Mouse (Mus musculus): ENCODE results near the gene Adamts16. TPM values are rescaled to one million over a fixed set of nuclear protein-coding genes. Genes with fewer than 3 reads are reported as not detected.
A peak's percentile ranks its signal among the peaks of the same experiment; 100 is the strongest.
"Not testable (repeated sequence)": the region's sequence is repeated elsewhere in the genome, so short reads cannot be mapped to it uniquely, and the experiment has no call there.

Adamts16 gene
- polyA plus RNA-seq (2015; fragmentation: Nextera tagmentation; extraction: Ambion mirVana) = 14.5 and 15.2 TPM in 2 replicates

GRCm38 (mm10) chr13:70841421-70841904 lies at the start of gene Adamts16:
Adamts16 (minus strand) TSS chr13:70841811.
- no peaks in the 10 kb centered on the region for H3K9me3 ChIP-seq (replicated peaks)
- WGBS = under 1% methylated on average over 18 of the region's 18 CpGs
- H3K4me3 ChIP-seq (replicated peaks) = peak within 1 kb of the TSS; percentile 53
- H3K27ac ChIP-seq = peak within 1 kb of the TSS; percentile 54
- no peaks in the 10 kb centered on the region for H3K36me3 ChIP-seq
- H3K27me3 ChIP-seq = peaks cover 24% of the 10 kb centered on the region
- H3K4me2 ChIP-seq = peak within 1 kb of the TSS; percentile 75
- peak; percentile 78 for ATAC-seq (replicated peaks; ENCODE audit: low FRiP score)
- peaks cover 31% of the 10 kb centered on the region for H3K4me1 ChIP-seq
- H3K9ac ChIP-seq = peak within 1 kb of the TSS; percentile 48

GRCm38 (mm10) chr13:70887136-70887535 lies 45.5 kb upstream of the Adamts16 start:
- H3K27ac ChIP-seq = no peak overlapping the region
- no peak overlapping the region for H3K4me3 ChIP-seq (replicated peaks)
- H3K4me2 ChIP-seq = no peak overlapping the region
- H3K9me3 ChIP-seq (replicated peaks) = no peaks in the 10 kb centered on the region
- H3K36me3 ChIP-seq = no peaks in the 10 kb centered on the region
- ATAC-seq (replicated peaks; ENCODE audit: low FRiP score) = no peak
- no peak overlapping the region for H3K9ac ChIP-seq
- H3K4me1 ChIP-seq = peaks cover 7% of the 10 kb centered on the region
- 91% methylated on average over 1 of the region's 1 CpGs for WGBS
- H3K27me3 ChIP-seq = no peaks in the 10 kb centered on the region

DNA sequence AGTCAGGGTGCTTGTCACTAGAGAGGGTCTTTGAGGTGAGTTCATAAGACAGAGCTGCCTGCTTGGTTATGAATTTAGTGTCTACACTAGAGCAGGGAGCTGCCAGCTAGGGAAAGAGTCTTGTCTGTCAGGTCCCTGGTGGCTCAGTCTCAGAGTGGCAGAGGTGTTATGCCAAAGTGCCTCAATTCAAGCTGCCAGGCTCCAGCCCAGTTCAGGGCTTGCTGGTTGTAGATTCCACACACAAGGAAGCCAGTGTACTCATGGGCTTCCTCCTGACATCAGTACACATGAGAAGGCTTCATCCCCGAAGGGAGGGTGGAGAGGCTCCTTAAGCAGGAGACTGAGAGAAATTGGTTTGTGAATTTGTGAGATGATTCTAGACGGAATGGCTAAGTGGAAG lies 43.4 kb upstream of the Adamts16 start:
- Histone ChIP-seq H3K4me1 (peaks cover 10% of the 10 kb centered on the region), H3K9ac (no peak overlapping the region), H3K27ac (peak overlapping the region; percentile 37; the same call in 1 of the 2 replicates), H3K27me3 (no peaks in the 10 kb centered on the region), H3K9me3 (replicated peaks) (no peaks in the 10 kb centered on the region), H3K4me3 (replicated peaks) (no peak overlapping the region), H3K4me2 (no peak overlapping the region), H3K36me3 (no peaks in the 10 kb centered on the region)
- no peak for ATAC-seq (replicated peaks; ENCODE audit: low FRiP score)
- 86% methylated on average over 2 of the region's 2 CpGs for WGBS

DNA sequence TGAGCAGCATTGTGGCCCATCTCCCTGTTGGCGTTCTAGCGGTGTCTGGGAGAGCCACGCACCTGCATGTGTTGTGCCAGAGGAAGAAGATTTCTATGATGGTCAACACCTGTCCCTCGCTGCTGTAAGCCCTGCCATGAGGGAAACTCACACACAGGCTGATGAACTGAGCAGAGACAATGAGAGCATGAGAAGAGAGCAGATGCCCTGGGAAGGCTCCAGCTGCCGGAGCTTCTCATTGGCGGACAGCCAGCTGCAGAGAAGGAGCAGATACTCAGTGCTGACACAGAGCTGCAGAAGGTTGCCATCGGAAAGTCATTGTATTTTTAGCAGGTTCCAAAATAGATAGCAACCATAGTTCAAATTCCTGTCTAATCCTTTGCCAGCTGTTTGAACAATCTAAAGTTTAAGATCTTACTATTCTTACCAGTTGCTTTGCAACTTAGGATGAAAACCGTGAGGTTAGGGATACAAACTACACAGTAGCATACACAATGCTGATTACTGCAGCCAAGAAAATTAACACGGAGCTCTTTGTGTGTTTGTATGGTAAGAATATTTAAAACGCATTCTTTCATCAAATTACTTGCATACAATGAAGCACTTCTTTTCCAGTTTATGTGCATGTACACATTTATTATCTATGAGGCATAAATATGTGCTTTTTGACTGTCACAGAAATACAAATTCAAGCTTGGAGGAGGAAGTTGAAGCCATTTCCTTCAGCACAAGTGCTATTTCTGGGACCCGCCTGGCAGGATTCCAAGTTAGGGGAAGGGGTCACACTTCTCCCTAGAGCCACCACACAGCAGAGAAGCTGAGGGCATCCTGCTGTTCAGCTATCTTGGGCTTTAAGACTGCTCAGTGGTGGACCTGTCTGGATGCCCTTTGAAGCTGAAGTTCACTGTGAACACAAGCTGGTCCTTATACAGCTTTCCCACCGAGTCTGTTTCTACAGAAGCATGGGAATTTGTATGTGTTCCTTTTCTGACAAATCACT lies 42.6 kb upstream of the Adamts16 start:
- 61% methylated on average over 12 of the region's 12 CpGs for WGBS
- H3K9me3 ChIP-seq (replicated peaks) = no peaks in the 10 kb centered on the region
- H3K27ac ChIP-seq = peak overlapping the region; percentile 37; the same call in 1 of the 2 replicates
- peaks cover 10% of the 10 kb centered on the region for H3K4me1 ChIP-seq
- no peak overlapping the region for H3K4me3 ChIP-seq (replicated peaks)
- peak; percentile 72 for ATAC-seq (replicated peaks; ENCODE audit: low FRiP score)
- H3K4me2 ChIP-seq = no peak overlapping the region
- H3K36me3 ChIP-seq = no peaks in the 10 kb centered on the region
- H3K9ac ChIP-seq = no peak overlapping the region
- no peaks in the 10 kb centered on the region for H3K27me3 ChIP-seq

DNA sequence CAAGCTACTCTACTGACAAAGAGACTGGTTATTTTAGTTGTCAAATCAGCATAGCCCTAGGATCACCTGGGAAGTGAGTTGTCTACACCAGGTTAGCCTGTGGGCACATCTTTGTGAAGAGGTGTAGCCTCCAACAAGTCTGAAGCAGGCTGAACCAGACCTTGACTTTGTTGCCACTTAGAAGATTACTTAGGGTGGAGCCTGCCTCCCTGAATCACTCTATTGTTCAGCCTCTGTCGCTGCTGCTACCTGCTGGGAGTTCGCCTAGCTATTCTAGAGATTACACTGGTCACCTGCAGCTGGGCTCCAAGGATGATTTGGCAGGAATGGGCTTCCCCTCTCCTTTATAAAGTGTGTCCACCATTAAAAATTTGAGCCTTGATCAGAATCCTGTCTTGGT lies 38.4 kb upstream of the Adamts16 start:
- H3K27me3 ChIP-seq; H3K9me3 ChIP-seq (replicated peaks); H3K4me2 ChIP-seq; H3K4me3 ChIP-seq (replicated peaks); H3K9ac ChIP-seq; H3K36me3 ChIP-seq; ATAC-seq (replicated peaks; ENCODE audit: low FRiP score); H3K27ac ChIP-seq: not testable (repeated sequence)
- 59% methylated on average over 2 of the region's 2 CpGs for WGBS
- peaks cover 32% of the 10 kb centered on the region for H3K4me1 ChIP-seq

GRCm38 (mm10) chr13:70877550-70877913 lies 35.9 kb upstream of the Adamts16 start:
- no peaks in the 10 kb centered on the region for H3K9me3 ChIP-seq (replicated peaks)
- H3K4me2 ChIP-seq = no peak overlapping the region
- no peaks in the 10 kb centered on the region for H3K36me3 ChIP-seq
- H3K4me3 ChIP-seq (replicated peaks) = no peak overlapping the region
- H3K27me3 ChIP-seq = no peaks in the 10 kb centered on the region
- no peak overlapping the region for H3K9ac ChIP-seq
- H3K4me1 ChIP-seq = peaks cover 28% of the 10 kb centered on the region
- 96% methylated on average over 1 of the region's 1 CpGs for WGBS
- H3K27ac ChIP-seq = peak overlapping the region; percentile 78
- ATAC-seq (replicated peaks; ENCODE audit: low FRiP score) = no peak

- Histone ChIP-seq H3K9ac (no peak overlapping the region), H3K4me3 (replicated peaks) (no peak overlapping the region), H3K27ac (peak overlapping the region; percentile 78), H3K36me3 (no peaks in the 10 kb centered on the region), H3K4me2 (no peak overlapping the region; the same call in 1 of the 2 replicates), H3K27me3 (no peaks in the 10 kb centered on the region), H3K9me3 (replicated peaks) (no peaks in the 10 kb centered on the region), H3K4me1 (peaks cover 27% of the 10 kb centered on the region)
- peak; percentile 94 for ATAC-seq (replicated peaks; ENCODE audit: low FRiP score)
- WGBS = 51% methylated on average over 10 of the region's 10 CpGs
These were observed 35.3 kb upstream of the Adamts16 start for GRCm38 (mm10) chr13:70876648-70877549.

DNA sequence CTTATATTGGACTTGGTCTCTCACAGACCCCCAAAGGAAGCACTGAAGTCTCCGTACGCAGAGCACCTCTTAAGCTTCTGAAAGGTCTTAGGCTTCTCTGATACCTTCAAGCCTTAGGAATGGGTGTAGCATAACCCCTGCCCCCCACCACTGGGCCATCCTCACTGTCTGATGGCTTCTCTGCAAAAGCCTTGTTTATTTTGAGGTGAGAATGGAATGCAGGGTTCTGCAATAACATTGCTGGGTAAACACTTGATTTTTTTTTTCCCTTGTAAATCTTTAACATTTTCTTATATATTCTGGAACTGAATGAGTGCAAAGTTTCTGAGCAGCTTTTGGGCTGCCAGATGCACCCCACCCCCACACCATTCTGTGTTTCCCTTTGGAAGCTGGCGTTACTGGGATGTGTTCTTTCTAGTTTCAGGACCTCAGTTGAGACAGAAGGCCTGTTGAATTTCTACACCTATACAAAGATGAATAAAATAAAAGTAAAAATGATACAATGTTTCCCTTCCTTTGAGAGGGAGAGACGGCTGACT lies 33.9 kb upstream of the Adamts16 start:
- no peak for ATAC-seq (replicated peaks; ENCODE audit: low FRiP score)
- no peak overlapping the region for H3K4me3 ChIP-seq (replicated peaks)
- 85% methylated on average over 4 of the region's 4 CpGs for WGBS
- H3K27me3 ChIP-seq = no peaks in the 10 kb centered on the region
- H3K27ac ChIP-seq = peak overlapping the region; percentile 78
- no peak overlapping the region for H3K4me2 ChIP-seq
- peaks cover 24% of the 10 kb centered on the region for H3K4me1 ChIP-seq
- H3K36me3 ChIP-seq = no peaks in the 10 kb centered on the region
- no peaks in the 10 kb centered on the region for H3K9me3 ChIP-seq (replicated peaks)
- H3K9ac ChIP-seq = no peak overlapping the region

DNA sequence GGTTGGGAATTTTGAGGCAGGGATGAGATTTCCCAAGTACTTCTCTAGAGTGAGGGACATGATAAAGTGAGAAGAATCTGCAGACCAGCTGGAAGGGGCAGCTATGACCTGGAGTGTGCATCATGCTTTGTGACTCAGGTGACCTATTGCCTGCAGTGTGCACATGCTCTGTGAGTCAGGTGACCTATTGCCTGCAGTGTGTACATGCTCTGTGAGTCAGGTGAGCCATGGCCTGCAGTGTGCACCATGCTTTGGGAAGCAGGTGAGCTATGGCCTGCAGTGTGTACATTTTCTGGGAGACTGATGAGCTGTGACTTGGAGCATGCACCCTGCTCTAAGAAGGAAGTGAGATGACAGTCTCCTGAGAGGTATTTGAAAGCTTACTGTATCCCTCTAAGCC lies 33.1 kb upstream of the Adamts16 start:
- H3K36me3 ChIP-seq = no peaks in the 10 kb centered on the region
- H3K27me3 ChIP-seq = no peaks in the 10 kb centered on the region
- H3K27ac ChIP-seq = peak overlapping the region; percentile 22; the same call in 1 of the 2 replicates
- peaks cover 24% of the 10 kb centered on the region for H3K4me1 ChIP-seq
- H3K4me3 ChIP-seq (replicated peaks) = no peak overlapping the region
- no peak overlapping the region for H3K9ac ChIP-seq
- H3K9me3 ChIP-seq (replicated peaks) = no peaks in the 10 kb centered on the region
- H3K4me2 ChIP-seq = no peak overlapping the region
- ATAC-seq (replicated peaks; ENCODE audit: low FRiP score) = no peak

GRCm38 (mm10) chr13:70873851-70874250 lies 32.2 kb upstream of the Adamts16 start:
- not testable (repeated sequence) for H3K4me2 ChIP-seq; H3K27me3 ChIP-seq; H3K4me3 ChIP-seq (replicated peaks); H3K36me3 ChIP-seq; H3K27ac ChIP-seq; ATAC-seq (replicated peaks; ENCODE audit: low FRiP score); H3K9me3 ChIP-seq (replicated peaks); H3K9ac ChIP-seq
- 53% methylated on average over 13 of the region's 13 CpGs for WGBS
- peaks cover 24% of the 10 kb centered on the region for H3K4me1 ChIP-seq

GRCm38 (mm10) chr13:70871049-70871448 lies 29.4 kb upstream of the Adamts16 start:
- H3K4me2 ChIP-seq = no peak overlapping the region
- H3K27ac ChIP-seq = no peak overlapping the region
- no peak for ATAC-seq (replicated peaks; ENCODE audit: low FRiP score)

More at GRCm38 (mm10) chr13:70871049-70871448, 29.4 kb upstream of the Adamts16 start:
- 61% methylated on average over 3 of the region's 3 CpGs for WGBS
- Histone ChIP-seq H3K9me3 (replicated peaks) (no peaks in the 10 kb centered on the region), H3K4me3 (replicated peaks) (no peak overlapping the region), H3K36me3 (no peaks in the 10 kb centered on the region), H3K4me1 (peaks cover 13% of the 10 kb centered on the region), H3K27me3 (no peaks in the 10 kb centered on the region), H3K9ac (no peak overlapping the region)

Measured in kidney, embryonic 15.5 days (tissue).